Mouse (Mus musculus): ENCODE results near the gene N6amt1. TPM values are rescaled to one million over a fixed set of nuclear protein-coding genes. Genes with fewer than 3 reads are reported as not detected.

N6amt1 gene
- polyA plus RNA-seq, 1 experiment = 20.3 TPM

- TF ChIP-seq POLR2A (IDR thresholded peaks at IDR 0.05; ENCODE audit: extremely low read depth, insufficient read depth, low read length) (no peak), CTCF (IDR thresholded peaks at IDR 0.05; ENCODE audit: extremely low read depth, insufficient read depth, low read length) (no peak)
- Histone ChIP-seq H3K4me3 (ENCODE audit: insufficient read depth, low read length) (no peak overlapping the region), H3K4me1 (ENCODE audit: control insufficient read depth, insufficient read depth, low read length) (no peaks in the 10 kb centered on the region), H3K27ac (ENCODE audit: insufficient read depth, low read length) (no peak overlapping the region)
These were observed 12.5 kb downstream of the N6amt1 start for GRCm38 (mm10) chr16:87366445-87366844.

GRCm38 (mm10) chr16:87382996-87383395 lies 29.0 kb downstream of the N6amt1 start:
- Histone ChIP-seq H3K4me1 (ENCODE audit: control insufficient read depth, insufficient read depth, low read length) (no peaks in the 10 kb centered on the region), H3K27ac (ENCODE audit: insufficient read depth, low read length) (no peak overlapping the region), H3K4me3 (ENCODE audit: insufficient read depth, low read length) (no peak overlapping the region)
- TF ChIP-seq POLR2A (IDR thresholded peaks at IDR 0.05; ENCODE audit: extremely low read depth, insufficient read depth, low read length) = no peak
- no peak for TF ChIP-seq CTCF (IDR thresholded peaks at IDR 0.05; ENCODE audit: extremely low read depth, insufficient read depth, low read length)

- no peaks in the 10 kb centered on the region for H3K4me1 ChIP-seq (ENCODE audit: control insufficient read depth, insufficient read depth, low read length)
- no peak overlapping the region for H3K4me3 ChIP-seq (ENCODE audit: insufficient read depth, low read length)
- no peak overlapping the region for H3K27ac ChIP-seq (ENCODE audit: insufficient read depth, low read length)
- TF ChIP-seq POLR2A (IDR thresholded peaks at IDR 0.05; ENCODE audit: extremely low read depth, insufficient read depth, low read length) (no peak), CTCF (IDR thresholded peaks at IDR 0.05; ENCODE audit: extremely low read depth, insufficient read depth, low read length) (no peak)
These were observed 30.4 kb downstream of the N6amt1 start for GRCm38 (mm10) chr16:87384366-87384765.

GRCm38 (mm10) chr16:87387444-87387977 lies 33.5 kb downstream of the N6amt1 start:
- no peak overlapping the region for H3K4me3 ChIP-seq (ENCODE audit: insufficient read depth, low read length)
- no peaks in the 10 kb centered on the region for H3K4me1 ChIP-seq (ENCODE audit: control insufficient read depth, insufficient read depth, low read length)
- H3K27ac ChIP-seq (ENCODE audit: insufficient read depth, low read length) = no peak overlapping the region
- no peak for TF ChIP-seq POLR2A (IDR thresholded peaks at IDR 0.05; ENCODE audit: extremely low read depth, insufficient read depth, low read length)
- no peak for TF ChIP-seq CTCF (IDR thresholded peaks at IDR 0.05; ENCODE audit: extremely low read depth, insufficient read depth, low read length)

- H3K4me1 ChIP-seq (ENCODE audit: control insufficient read depth, insufficient read depth, low read length) = no peaks in the 10 kb centered on the region
- TF ChIP-seq POLR2A (IDR thresholded peaks at IDR 0.05; ENCODE audit: extremely low read depth, insufficient read depth, low read length) = no peak
- TF ChIP-seq CTCF (IDR thresholded peaks at IDR 0.05; ENCODE audit: extremely low read depth, insufficient read depth, low read length) = peak; percentile 63
- no peak overlapping the region for H3K27ac ChIP-seq (ENCODE audit: insufficient read depth, low read length)
- H3K4me3 ChIP-seq (ENCODE audit: insufficient read depth, low read length) = no peak overlapping the region
These were observed 40.0 kb downstream of the N6amt1 start for GRCm38 (mm10) chr16:87393813-87394548.

- no peak overlapping the region for H3K4me3 ChIP-seq (ENCODE audit: insufficient read depth, low read length)
- no peak overlapping the region for H3K27ac ChIP-seq (ENCODE audit: insufficient read depth, low read length)
- no peak for TF ChIP-seq CTCF (IDR thresholded peaks at IDR 0.05; ENCODE audit: extremely low read depth, insufficient read depth, low read length)
- TF ChIP-seq POLR2A (IDR thresholded peaks at IDR 0.05; ENCODE audit: extremely low read depth, insufficient read depth, low read length) = no peak
- H3K4me1 ChIP-seq (ENCODE audit: control insufficient read depth, insufficient read depth, low read length) = no peaks in the 10 kb centered on the region
These were observed 51.0 kb downstream of the N6amt1 start for GRCm38 (mm10) chr16:87405001-87405400.

Other genes starting within 250 kb of the N6amt1 start
- gene Ltn1, start 78.4 kb downstream of the N6amt1 start, polyA plus RNA-seq (2012; rRNA removed) = 17.3 TPM in 2 replicates
- gene Rwdd2b, start 86.4 kb downstream of the N6amt1 start, polyA plus RNA-seq (2012; rRNA removed) = 9.8 and 10.4 TPM in 2 replicates
- 57.8 and 59.5 TPM in 2 replicates for gene Usp16, start 100.5 kb downstream of the N6amt1 start, polyA plus RNA-seq (2012; rRNA removed)
- gene Cct8, start 141.7 kb downstream of the N6amt1 start, polyA plus RNA-seq (2012; rRNA removed) = 117 and 118 TPM in 2 replicates
- gene Map3k7cl, start 199.1 kb downstream of the N6amt1 start, polyA plus RNA-seq (2012; rRNA removed) = 1.2 and 1.5 TPM in 2 replicates